Mouse (Mus musculus): ENCODE results near the gene Zfp672. TPM values are rescaled to one million over a fixed set of nuclear protein-coding genes. Genes with fewer than 3 reads are reported as not detected.

Zfp672 gene
- polyA plus RNA-seq, 1 experiment: 10.1 TPM

GRCm38 (mm10) chr11:58303594-58303993 is 26.5 kb downstream of the Zfp672 start:
- TF ChIP-seq GATA1 (IDR thresholded peaks at IDR 0.05; ENCODE audit: low read length): no peak

DNA sequence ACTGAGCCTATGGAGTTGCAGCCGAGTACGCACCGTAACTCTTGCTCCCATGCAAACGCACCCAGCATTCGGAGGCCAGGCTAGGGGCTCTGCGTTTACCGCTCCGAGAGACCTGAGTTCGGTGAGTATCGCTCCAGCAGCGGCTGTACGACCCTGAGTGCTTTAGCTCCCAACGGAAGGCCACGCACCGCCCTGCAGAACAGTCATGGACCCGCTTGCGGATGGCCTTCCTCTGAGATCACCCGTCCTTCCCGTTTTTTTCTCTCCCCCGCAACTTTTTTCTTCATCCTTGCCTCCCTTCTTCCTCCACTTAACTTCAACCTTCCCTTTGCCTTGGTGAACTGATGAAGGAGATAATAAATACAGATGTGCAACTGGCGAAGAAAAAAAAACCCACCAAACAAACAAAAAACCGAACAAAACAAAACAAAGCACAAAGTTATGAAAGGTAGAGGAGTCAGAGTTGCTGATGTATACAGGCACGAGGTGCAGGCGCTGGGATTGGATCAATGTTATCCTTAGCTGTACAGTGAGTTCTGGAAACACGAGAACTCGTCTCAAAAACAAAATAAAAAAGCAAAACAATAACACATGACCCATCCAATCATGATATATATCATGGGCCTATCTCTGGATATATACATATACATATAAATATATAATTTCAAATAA is 27.2 kb downstream of the Zfp672 start:
- TF ChIP-seq GATA1 (IDR thresholded peaks at IDR 0.05; ENCODE audit: low read length): no peak

DNA sequence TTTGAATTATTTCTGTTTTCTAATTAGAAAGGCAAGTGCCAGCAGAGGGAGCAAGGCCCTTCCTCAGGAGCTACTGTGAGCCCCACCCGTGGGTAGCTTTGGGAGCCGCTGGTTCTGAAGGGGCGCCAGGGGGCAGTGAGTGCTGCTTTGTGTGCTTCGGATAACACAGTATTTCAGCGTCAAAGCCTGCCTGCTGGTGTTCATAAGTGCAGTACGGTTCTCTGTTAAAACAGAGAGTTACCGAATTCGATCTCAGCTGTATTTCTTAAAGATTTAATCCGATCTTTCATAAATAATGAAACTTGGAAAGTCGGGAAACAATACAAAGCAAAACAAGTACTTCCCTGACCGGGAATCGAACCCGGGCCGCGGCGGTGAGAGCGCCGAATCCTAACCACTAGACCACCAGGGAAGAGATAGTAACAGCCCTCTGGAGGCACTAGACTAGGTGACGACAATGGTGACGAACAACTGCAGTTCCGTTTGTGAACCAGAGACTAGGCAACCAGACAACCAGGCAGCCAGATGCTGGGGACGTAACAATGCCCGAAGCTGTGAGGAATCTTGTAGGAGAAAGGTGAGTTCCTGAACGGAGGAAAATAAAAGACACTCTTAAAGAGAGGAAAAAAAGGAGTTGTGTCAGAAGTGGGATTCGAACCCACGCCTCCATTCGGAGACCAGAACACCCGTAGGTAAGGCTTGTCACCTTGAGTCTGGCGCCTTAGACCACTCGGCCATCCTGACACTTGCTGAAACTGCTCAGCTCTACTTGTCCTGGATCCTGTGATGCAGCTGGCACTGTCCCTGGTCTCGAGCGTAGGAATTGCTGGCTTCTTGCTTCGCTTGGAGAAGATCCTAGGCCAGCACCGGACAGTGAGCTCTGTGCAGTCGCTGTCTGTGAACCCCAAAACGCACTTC is 28.0 kb downstream of the Zfp672 start:
- no peak for TF ChIP-seq GATA1 (IDR thresholded peaks at IDR 0.05; ENCODE audit: low read length)

- no peak for TF ChIP-seq GATA1 (IDR thresholded peaks at IDR 0.05; ENCODE audit: low read length)
Measured at GRCm38 (mm10) chr11:58301057-58301456, 29.1 kb downstream of the Zfp672 start.

DNA sequence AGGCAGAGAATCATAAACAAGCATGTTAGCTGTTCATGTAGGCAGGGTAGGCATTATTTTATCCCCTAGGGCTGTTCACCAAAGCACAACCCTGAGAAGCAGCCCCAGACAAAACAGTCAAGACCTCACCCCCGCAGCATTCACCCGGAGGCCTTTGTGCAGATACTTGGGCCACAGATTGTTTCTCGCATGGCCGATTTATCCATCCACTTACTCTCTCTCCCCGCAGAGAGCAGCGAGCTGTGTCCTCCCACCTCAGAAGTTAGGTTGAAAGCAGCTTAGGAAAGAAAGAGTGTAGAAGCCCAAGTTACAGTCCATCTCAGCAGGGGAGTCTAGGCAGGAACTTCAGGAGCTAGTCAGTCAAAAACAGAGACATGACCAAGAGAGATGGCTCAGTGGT is 32.7 kb downstream of the Zfp672 start:
- TF ChIP-seq GATA1 (IDR thresholded peaks at IDR 0.05; ENCODE audit: low read length): no peak

DNA sequence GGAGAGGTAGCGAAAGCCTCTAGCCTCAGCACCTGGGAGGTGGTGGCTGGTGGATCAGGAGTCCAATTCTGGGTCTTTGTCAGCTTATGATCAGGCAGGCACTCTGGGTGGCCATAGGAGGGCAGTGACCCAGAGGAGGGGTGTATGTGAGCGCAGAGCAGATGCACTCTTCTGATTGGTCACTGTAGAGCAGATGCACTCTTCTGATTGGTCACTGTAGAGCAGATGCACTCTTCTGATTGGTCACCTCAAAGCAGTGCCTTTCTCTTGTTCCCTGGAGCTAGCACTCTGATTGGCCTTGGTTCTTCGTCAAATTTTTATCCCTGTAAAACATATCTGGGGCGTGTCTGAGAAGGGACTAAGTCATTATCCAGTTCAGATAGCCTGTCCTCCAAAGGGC is 37.3 kb downstream of the Zfp672 start:
- no peak for TF ChIP-seq GATA1 (IDR thresholded peaks at IDR 0.05; ENCODE audit: low read length)

DNA sequence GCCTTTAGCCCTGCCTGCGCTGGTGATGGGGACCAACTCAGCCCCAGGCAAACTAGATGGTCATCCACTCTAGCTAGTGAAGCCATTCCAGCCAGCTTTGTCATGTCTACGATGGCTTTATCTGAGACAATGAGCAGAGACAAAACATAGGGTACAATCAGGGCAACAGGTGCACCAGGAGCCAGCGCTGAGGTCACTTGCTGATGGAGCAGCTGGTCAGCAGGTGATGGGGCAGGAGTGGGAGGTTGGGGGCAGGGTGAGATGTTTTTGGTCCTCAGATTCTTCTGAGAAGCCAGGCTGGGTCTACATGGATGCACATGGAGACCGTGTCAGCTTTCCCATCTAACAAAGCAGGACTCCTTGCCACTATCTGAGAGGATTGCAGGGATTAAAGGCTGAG is 39.3 kb downstream of the Zfp672 start:
- no peak for TF ChIP-seq GATA1 (IDR thresholded peaks at IDR 0.05; ENCODE audit: low read length)

GRCm38 (mm10) chr11:58289992-58290682 is 40.0 kb downstream of the Zfp672 start:
- TF ChIP-seq GATA1 (IDR thresholded peaks at IDR 0.05; ENCODE audit: low read length): no peak

- TF ChIP-seq GATA1 (IDR thresholded peaks at IDR 0.05; ENCODE audit: low read length): no peak
Measured at GRCm38 (mm10) chr11:58282518-58282917, 47.6 kb downstream of the Zfp672 start.

DNA sequence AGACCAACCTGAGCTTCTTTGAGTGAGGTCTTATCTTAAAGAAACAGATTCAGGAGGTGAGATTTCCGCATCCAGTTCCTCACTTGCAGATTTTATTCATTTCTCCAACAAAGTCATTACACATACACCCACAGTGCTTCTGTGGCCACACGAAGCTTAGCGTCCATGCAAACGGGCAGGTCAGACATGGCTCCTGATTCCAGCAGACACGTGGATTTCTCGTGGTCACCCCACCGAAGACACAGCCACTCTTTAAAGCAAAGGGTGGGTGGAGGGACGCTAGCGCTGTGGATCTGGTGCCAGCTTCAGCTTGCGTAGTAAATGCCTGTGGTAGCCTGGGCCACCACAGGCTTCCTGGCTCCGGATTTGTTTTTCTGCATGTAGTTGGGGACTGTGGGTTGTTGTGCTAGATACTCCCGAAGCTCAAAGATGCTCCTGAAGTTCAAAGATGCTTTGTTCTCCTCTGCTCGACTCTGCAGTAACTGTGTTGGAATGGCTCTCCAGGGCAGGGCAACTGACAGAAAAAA is 48.1 kb downstream of the Zfp672 start:
- no peak for TF ChIP-seq GATA1 (IDR thresholded peaks at IDR 0.05; ENCODE audit: low read length)

- no peak for TF ChIP-seq GATA1 (IDR thresholded peaks at IDR 0.05; ENCODE audit: low read length)
Measured at GRCm38 (mm10) chr11:58275756-58276155, 54.4 kb downstream of the Zfp672 start.

GRCm38 (mm10) chr11:58274572-58274971 is 55.6 kb downstream of the Zfp672 start, which contains the start of gene 4930438A08Rik:
4930438A08Rik (plus strand) TSS chr11:58274799.
- no peak for TF ChIP-seq GATA1 (IDR thresholded peaks at IDR 0.05; ENCODE audit: low read length)

GRCm38 (mm10) chr11:58268285-58268684 is 61.9 kb downstream of the Zfp672 start:
- no peak for TF ChIP-seq GATA1 (IDR thresholded peaks at IDR 0.05; ENCODE audit: low read length)

Other genes with a start within 250 kb of the Zfp672 start
- not detected in 2 replicates for gene Gm12248, start 237.2 kb downstream of the Zfp672 start, polyA plus RNA-seq (2012)
- gene Cnot8, start 226.2 kb downstream of the Zfp672 start, polyA plus RNA-seq (2012): 5.0 and 5.4 TPM in 2 replicates
- gene Gemin5, start 161.8 kb downstream of the Zfp672 start, polyA plus RNA-seq (2012): 20.1 and 23.5 TPM in 2 replicates
- 17.1 and 27.0 TPM in 2 replicates for gene Mrpl22, start 158.7 kb downstream of the Zfp672 start, polyA plus RNA-seq (2012)
- gene Igtp, start 130.8 kb downstream of the Zfp672 start, polyA plus RNA-seq (2012): 0.41 and 0.95 TPM in 2 replicates
- 0.11 and 0.19 TPM in 2 replicates for gene Irgm2, start 130.7 kb downstream of the Zfp672 start, polyA plus RNA-seq (2012)
- gene 4930438A08Rik, start 55.5 kb downstream of the Zfp672 start, polyA plus RNA-seq (2012): not detected in 2 replicates
- gene Zfp692, start 23.3 kb downstream of the Zfp672 start, polyA plus RNA-seq (2012): 17.2 and 21.2 TPM in 2 replicates
- 29.4 and 33.7 TPM in 2 replicates for gene Sh3bp5l, start 385 bp upstream of the Zfp672 start, polyA plus RNA-seq (2012)
- not detected in 2 replicates for gene Lypd8, start 48.7 kb upstream of the Zfp672 start, polyA plus RNA-seq (2012)
- not detected in 2 replicates for gene 1810065E05Rik, start 90.8 kb upstream of the Zfp672 start, polyA plus RNA-seq (2012)
- not detected in 2 replicates for gene Gm12253, start 102.2 kb upstream of the Zfp672 start, polyA plus RNA-seq (2012)
- not detected in 2 replicates for gene Lypd9, start 122.6 kb upstream of the Zfp672 start, polyA plus RNA-seq (2012)
- gene Olfr30, start 131.9 kb upstream of the Zfp672 start, polyA plus RNA-seq (2012): not detected in 2 replicates
- not detected in 2 replicates for gene Olfr332, start 162.2 kb upstream of the Zfp672 start, polyA plus RNA-seq (2012)
- not detected in 2 replicates for gene Olfr331, start 172.2 kb upstream of the Zfp672 start, polyA plus RNA-seq (2012)
- not detected in 2 replicates for gene Olfr330, start 204.5 kb upstream of the Zfp672 start, polyA plus RNA-seq (2012)
- gene Olfr329-ps, start 216.1 kb upstream of the Zfp672 start, polyA plus RNA-seq (2012): not detected in 2 replicates
- not detected in 2 replicates for gene Olfr328, start 225.3 kb upstream of the Zfp672 start, polyA plus RNA-seq (2012)
- not detected in 2 replicates for gene Olfr224, start 240.2 kb upstream of the Zfp672 start, polyA plus RNA-seq (2012)
- gene Olfr325, start 247.4 kb upstream of the Zfp672 start, polyA plus RNA-seq (2012): not detected in 2 replicates

Data from G1E-ER4 (cell line).